Mouse (Mus musculus) C2C12 (cell line): ENCODE results near the gene Scd2.

Experiments used
- CTCF ChIP-seq: IDR thresholded peaks from one replicate; pipeline ENCODE4 v1.5.1; 2011; ENCODE audit not compliant: control insufficient read depth, insufficient read depth, insufficient read length
- MYOD1 ChIP-seq: IDR thresholded peaks from one replicate; pipeline ENCODE4 v1.6.1; 2011; ENCODE audit warnings: low read depth; ENCODE audit not compliant: control insufficient read depth, insufficient read length

GRCm38 (mm10) chr19:44264226-44264625 lies 29.2 kb upstream of the Scd2 start:
- TF ChIP-seq MYOD1 (no peak), CTCF (no peak)
